Mouse (Mus musculus) layer of hippocampus, adult 2 months (tissue): ENCODE measurements around the gene Prkar2a. TPM values are rescaled to one million over a fixed set of nuclear protein-coding genes. Genes with fewer than 3 reads are reported as not detected.

Experiments
- DNase-seq, 2 experiments: peaks; one replicate each; pipeline ENCODE4 v3.0.0; 2022; ENCODE audit warnings: low spot score in 2 of 2
- H3K27ac ChIP-seq: fragments of 200-600 bp; 2 replicates; pipeline ENCODE4 v1.8.1; 2022
- H3K4me3 ChIP-seq: fragments of 200-600 bp; 2 replicates; pipeline ENCODE4 v1.8.1; 2022; ENCODE audit warnings: mild to moderate bottlenecking
- CTCF ChIP-seq: fragments of 200-600 bp; conservative IDR thresholded peaks from 2 replicates; pipeline ENCODE4 v1.8.1; 2022; ENCODE audit warnings: antibody characterized with exemption, mild to moderate bottlenecking, moderate library complexity
- total RNA-seq, 2 experiments: library from RNA; stranded (reverse); gene quantifications; 2 replicates each; pipeline ENCODE4 v1.2.3; 2021

Prkar2a gene
- total RNA-seq, 2 experiments from 2014 or later = 43.4 to 45.5 TPM

DNA sequence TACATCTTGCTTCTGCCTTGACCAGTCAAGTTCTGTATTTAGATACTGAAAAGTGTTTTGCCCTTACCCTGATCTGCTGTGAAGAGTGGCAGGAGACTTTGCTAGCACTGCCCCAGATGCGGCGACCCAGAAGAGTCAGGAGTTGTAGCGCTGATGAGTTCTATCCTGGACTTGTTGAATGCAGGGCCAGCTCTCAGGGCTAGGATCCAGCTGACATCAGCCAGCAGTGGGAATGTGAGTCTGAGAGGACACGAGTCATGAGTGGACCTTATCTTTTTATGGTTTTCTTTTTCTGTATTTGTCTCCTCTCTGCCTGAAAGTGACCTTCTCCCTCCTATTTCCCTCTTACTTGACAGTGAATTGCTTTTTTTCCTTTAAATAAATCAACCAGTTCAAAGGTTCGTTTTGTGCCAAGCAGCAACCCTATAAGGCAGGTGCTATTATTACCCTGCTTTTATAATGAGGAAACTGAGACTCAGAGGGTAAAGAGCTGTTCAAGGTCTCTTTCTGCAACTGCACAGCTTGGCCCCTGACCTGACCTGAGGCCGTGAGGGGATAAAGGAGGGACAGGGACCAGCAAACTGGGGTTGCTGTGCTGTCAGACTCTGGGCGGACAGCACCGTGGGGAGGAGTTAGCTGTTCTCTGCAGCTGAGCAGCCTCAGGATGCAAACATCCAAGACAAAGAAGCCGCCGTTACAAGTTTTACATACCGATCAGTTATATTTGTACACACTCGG is 14.4 kb downstream of the Prkar2a start:
- DNase-seq = no peak
- H3K27ac ChIP-seq = peak overlapping the region; percentile 43
- no peak for TF ChIP-seq CTCF
- no peak overlapping the region for H3K4me3 ChIP-seq

DNA sequence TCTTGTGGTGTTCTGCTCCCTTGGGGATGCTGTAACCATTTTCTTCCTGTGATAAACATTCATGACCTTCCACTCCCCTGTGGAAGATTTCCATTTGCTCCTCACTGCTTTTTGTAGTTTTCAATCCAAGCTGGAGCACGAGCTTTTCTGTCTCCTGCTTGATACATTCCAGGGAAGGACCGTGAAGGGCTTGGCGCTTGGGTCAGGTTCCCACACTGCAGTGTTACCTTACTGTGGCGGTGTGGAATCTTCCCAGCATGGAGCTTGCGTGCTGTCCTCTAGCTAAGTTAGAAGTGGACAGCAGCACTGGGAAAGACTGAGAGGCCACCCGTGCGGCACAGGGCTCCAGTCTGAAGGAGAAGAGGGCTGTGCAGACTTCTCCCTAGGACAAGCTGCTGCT is 15.5 kb downstream of the Prkar2a start:
- DNase-seq = no peak
- TF ChIP-seq CTCF = no peak
- peak overlapping the region; percentile 47; the same call in 1 of the 2 replicates for H3K27ac ChIP-seq
- H3K4me3 ChIP-seq = no peak overlapping the region

DNA sequence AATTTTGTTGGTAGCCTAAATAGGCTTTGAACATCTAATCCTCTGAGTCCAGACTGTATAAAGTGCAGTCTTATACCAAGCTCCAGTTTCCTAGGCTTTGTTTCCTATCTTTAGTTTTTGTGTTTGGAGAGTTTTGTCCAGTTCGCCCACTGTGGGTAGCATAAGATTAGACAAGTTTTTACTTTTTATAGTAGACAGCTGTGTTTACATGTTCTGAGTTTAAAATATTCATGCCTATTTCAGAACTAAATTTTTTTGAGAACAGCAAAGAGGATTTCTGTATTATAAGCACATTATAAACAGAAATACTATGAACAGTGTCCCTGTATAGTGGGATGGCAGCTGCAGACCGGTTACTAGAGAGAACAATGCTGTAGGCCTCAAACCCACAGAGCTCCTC is 18.1 kb downstream of the Prkar2a start:
- no peak overlapping the region for H3K4me3 ChIP-seq
- DNase-seq = no peak
- peak overlapping the region; percentile 65; the same call in 1 of the 2 replicates for H3K27ac ChIP-seq
- TF ChIP-seq CTCF = no peak

DNA sequence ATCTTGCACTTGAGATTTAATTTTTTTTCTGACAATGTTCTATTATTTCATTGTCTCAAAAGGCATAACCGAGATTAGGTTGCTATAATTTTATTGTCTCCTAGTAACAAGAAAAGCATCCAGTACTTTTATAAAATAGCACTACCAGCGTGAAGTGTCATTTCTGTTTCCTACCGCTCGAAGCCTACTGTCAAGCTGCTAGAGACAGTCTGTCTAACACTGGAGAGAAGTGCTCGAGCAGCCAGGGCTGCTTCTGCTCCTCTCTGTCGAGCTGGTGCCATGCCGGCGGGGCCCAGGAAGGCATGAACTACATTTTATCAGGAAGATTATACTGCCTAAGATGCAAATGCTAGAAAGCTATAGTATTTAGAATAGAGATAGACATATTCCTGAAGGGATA is 19.7 kb downstream of the Prkar2a start:
- H3K27ac ChIP-seq = peak overlapping the region; percentile 65
- DNase-seq = peak in 1 of 2 experiments; percentile 45
- no peak; the same call in 1 of the 2 replicates for TF ChIP-seq CTCF
- H3K4me3 ChIP-seq = no peak overlapping the region

DNA sequence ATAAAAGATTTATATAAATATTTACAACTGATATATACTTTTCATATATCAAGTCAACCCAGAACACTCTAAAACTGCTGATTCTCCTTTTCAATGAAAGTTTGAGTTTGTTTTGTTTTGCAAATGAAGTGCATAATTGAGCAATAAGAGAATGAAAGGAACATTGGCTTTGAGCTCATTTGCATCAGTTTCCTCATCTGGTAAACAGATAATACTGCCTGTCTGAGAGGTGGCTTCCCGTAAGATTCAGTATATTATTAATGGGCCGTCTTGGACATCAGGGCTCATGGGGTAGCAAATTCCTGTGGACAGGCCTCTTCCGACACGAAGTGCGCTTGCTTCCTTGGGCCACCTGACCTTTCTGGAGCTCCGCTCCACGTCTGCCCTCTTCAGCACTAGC is 21.7 kb downstream of the Prkar2a start:
- peak overlapping the region; percentile 51; the same call in 1 of the 2 replicates for H3K27ac ChIP-seq
- TF ChIP-seq CTCF = no peak
- H3K4me3 ChIP-seq = no peak overlapping the region

DNA sequence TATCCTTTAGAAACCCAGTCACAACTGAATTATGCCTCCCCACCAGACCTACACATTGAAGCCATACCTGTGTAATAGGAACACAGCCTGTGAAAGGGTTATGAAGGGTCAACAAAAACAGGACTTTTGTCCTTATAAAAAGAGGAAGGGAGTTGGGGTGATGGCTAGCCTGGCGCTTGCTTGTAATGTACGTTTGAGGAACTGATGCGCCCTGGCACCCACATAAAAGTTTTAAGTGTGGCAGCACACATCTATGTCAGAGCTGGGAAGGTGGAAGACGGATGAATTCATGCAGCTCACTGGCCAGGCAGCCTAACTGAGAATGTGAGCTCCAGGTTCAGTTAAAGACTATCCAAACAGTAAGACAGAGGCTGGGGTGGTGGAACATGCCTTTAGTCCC is 27.1 kb downstream of the Prkar2a start:
- H3K27ac ChIP-seq = no peak overlapping the region
- H3K4me3 ChIP-seq = no peak overlapping the region
- TF ChIP-seq CTCF = no peak
- no peak for DNase-seq

More for the DNA sequence above, 21.7 kb downstream of the Prkar2a start:
- DNase-seq = no peak

DNA sequence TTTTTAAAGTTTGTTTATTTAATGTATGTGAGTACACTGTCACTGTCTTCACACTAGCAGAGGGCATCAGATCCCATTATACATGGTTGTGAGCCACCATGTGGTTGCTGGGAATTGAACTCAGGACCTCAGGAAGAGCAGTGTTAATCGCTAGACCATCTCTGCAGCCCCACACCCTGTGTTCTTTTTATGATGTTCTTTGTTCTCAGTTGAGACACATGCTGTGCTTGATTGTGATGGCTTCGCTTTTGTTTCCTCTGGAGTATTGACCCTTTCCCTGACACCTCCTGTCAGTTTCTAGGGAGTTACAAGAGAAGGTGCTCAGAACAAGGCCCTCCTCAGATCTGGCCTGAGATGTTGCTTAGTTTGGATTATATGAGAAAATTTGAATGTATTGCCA is 34.6 kb downstream of the Prkar2a start:
- DNase-seq = no peak
- H3K27ac ChIP-seq = no peak overlapping the region
- H3K4me3 ChIP-seq = no peak overlapping the region
- TF ChIP-seq CTCF = 0 out of 2 replicates have a peak, but pooled peaks have one; percentile 2

DNA sequence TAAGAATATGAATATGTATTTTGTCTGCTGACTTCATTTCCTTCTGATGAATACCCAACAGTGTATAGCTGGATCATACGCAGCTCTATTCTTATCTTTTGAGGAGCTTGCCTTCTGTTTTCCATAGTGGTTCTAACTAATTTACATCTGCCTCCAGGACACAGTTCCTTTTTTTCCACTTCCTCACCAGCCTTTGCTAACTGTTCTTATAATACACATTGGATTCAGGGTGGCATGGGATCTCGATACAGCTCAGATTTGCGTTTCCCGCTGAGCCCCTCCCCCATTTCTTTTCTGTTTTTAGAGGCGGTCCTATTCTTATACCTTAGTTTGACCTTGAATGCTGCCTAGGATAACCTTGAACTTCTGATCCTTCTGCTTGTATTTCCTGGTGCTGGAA is 37.0 kb downstream of the Prkar2a start:
- Histone ChIP-seq H3K27ac (no peak overlapping the region), H3K4me3 (no peak overlapping the region)
- no peak for TF ChIP-seq CTCF
- DNase-seq = peak in 1 of 2 experiments; percentile 37

DNA sequence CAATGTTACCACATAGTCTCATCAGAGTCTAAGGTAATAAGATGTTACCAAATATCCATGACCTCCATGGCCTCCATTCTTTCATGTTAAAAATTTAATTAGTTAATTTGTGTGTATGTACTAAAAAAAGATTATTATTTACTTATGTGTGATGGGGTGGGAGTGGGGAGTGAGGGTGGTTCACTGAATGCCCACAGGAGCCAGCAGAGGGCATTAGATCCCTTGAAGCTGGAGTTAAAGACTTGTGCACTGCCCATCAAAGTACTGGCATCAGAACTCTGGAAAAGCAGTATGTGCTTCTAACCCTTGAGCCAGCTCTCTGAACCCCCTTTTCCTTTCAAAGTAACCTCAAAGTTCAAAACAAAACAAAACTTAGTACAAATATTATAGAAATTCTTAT is 39.9 kb downstream of the Prkar2a start:
- no peak for DNase-seq
- Histone ChIP-seq H3K4me3 (no peak overlapping the region), H3K27ac (no peak overlapping the region)
- peak; percentile 65 for TF ChIP-seq CTCF

DNA sequence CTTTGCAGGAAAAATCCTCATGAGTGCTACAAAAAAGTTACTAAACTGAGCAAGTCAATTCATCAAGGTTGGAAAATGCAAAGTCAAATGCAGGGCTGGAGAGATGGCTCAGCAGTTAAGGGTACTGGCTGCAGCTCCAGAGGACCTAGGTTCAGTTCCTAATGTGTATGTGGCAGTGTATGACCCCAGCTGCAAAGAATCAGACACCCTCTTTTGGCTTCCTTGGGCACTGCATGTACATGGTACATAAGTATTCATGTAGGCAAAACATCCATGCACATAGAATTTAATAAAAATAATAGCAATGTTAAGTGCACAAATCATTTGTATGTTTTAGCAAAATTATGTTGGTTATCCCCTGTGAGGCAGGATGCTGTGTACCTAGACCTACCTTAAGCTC is 43.3 kb downstream of the Prkar2a start:
- H3K4me3 ChIP-seq = no peak overlapping the region
- TF ChIP-seq CTCF = peak; percentile 42
- H3K27ac ChIP-seq = no peak overlapping the region
- DNase-seq = no peak

DNA sequence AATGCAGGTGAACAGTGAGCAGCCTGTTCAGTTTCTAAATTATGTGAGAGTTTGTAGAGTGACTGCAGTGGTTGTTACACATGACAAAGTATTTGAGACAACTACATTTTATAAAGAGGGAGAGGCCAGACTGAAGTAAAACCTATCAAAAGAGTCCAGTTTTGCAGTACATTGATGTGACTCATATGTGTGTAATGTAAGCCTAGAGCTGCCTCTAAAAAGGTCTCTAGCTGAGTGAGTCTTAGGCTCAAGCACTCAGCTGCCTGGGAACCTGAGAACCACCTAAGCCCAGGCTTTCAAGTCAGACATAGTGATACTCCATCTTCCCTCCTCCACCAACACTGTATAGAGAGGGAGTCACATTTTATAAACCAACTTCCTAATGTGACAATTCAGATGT is 45.5 kb downstream of the Prkar2a start:
- Histone ChIP-seq H3K4me3 (no peak overlapping the region), H3K27ac (no peak overlapping the region)
- no peak for TF ChIP-seq CTCF
- no peak for DNase-seq

DNA sequence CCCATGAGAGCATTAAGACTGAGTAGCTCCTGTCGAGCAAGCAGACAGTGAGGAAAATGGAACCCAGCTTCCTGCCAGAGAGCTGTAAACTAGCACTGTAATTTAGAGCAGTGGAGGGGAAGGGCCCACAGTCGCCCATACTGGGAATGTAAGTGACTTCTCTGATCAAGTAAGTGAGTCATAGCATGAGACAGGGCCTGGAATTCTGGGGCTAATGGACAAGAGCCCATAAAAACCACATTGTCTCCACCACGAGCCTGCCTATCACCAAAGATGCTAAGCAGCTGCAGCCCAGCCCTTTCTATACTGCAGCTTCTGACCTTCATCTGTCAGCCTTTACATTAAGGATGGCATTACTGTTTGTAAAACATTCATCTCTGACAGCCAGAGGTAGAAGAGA is 50.1 kb downstream of the Prkar2a start:
- TF ChIP-seq CTCF = no peak
- no peak overlapping the region for H3K4me3 ChIP-seq
- no peak for DNase-seq
- H3K27ac ChIP-seq = no peak overlapping the region

DNA sequence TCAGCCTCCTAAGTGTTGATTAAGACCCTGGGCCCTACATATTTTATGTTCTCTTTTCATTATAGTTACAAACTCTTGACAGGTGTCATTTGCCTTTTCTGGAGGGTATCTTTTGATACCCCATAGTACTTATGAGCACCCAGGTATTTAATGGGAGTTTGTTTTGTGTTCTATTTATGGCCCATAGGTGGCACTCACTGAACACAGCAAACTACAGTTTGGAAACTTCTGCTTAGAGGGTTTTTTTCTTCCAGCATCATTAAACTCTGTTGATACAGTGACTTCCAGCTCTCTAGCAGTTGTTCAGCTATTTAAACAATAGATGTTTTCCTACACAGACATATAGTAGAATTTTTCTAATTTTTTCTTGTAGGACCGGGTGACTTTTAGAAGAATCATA is 50.9 kb downstream of the Prkar2a start:
- no peak for DNase-seq
- Histone ChIP-seq H3K4me3 (no peak overlapping the region), H3K27ac (no peak overlapping the region)
- TF ChIP-seq CTCF = peak; percentile 71

DNA sequence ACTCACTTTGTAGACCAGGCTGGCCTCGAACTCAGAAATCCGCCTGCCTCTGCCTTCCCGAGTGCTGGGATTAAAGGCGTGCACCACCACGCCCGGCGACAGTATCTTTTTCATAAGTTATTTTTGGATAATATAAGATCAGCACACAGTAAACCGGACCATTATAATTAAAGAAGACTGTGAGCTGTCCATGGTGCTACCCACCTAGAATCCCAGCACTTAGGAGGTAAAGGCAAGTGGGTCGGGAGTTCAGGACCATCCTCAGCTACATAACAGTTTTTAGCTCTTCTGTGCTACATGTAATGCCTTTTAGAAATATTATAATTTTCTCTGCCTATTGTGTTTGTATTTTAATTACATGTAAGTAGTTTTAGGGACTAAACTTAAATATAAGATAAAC is 52.9 kb downstream of the Prkar2a start:
- no peak overlapping the region for H3K4me3 ChIP-seq
- no peak for TF ChIP-seq CTCF
- H3K27ac ChIP-seq = no peak overlapping the region
- no peak for DNase-seq
